Mouse (Mus musculus) urinary bladder, adult 18-20 months (tissue): ENCODE data around the gene Tbl1xr1.

Experiments used
- DNase-seq, 2 experiments: peaks; one replicate each; pipeline ENCODE4 v3.0.0; 2022; ENCODE audit warnings: low spot score in 2 of 2, mixed read lengths in 2 of 2

The Tbl1xr1 gene

GRCm38 (mm10) chr3:22076561-22076935, at the start of gene Tbl1xr1:
Tbl1xr1 (plus strand) TSS chr3:22076652.
- peak; percentile 85 to 92 for DNase-seq

- no peak for DNase-seq
Observed at GRCm38 (mm10) chr3:22038004-22038403, 38.4 kb upstream of the Tbl1xr1 start.

- no peak for DNase-seq
Observed at GRCm38 (mm10) chr3:22039036-22039795, 37.2 kb upstream of the Tbl1xr1 start.

GRCm38 (mm10) chr3:22040627-22041026, 35.8 kb upstream of the Tbl1xr1 start:
- DNase-seq: no peak

GRCm38 (mm10) chr3:22047203-22047602, 29.2 kb upstream of the Tbl1xr1 start:
- DNase-seq: no peak

- DNase-seq: no peak
Observed at GRCm38 (mm10) chr3:22056664-22057328, 19.7 kb upstream of the Tbl1xr1 start.

- DNase-seq: no peak
Observed at GRCm38 (mm10) chr3:22058206-22058804, 18.1 kb upstream of the Tbl1xr1 start.

- no peak for DNase-seq
Observed at GRCm38 (mm10) chr3:22061163-22061562, 15.3 kb upstream of the Tbl1xr1 start.

GRCm38 (mm10) chr3:22068621-22069020, 7.8 kb upstream of the Tbl1xr1 start:
- DNase-seq: no peak

- no peak for DNase-seq
Observed at GRCm38 (mm10) chr3:22073916-22074315, 2.5 kb upstream of the Tbl1xr1 start.

GRCm38 (mm10) chr3:22074591-22075294, 1.7 kb upstream of the Tbl1xr1 start:
- no peak for DNase-seq

GRCm38 (mm10) chr3:22075517-22075886, 950 bp upstream of the Tbl1xr1 start:
- DNase-seq: no peak

- DNase-seq: peak; percentile 70 to 75
Observed at GRCm38 (mm10) chr3:22075887-22076560, 428 bp upstream of the Tbl1xr1 start.

GRCm38 (mm10) chr3:22076936-22077656, 644 bp downstream of the Tbl1xr1 start:
- DNase-seq: peak in 1 of 2 experiments; percentile 57

GRCm38 (mm10) chr3:22077657-22078475, 1.4 kb downstream of the Tbl1xr1 start:
- no peak for DNase-seq

- no peak for DNase-seq
Observed at GRCm38 (mm10) chr3:22078529-22078928, 2.1 kb downstream of the Tbl1xr1 start.

- no peak for DNase-seq
Observed at GRCm38 (mm10) chr3:22081869-22082268, 5.4 kb downstream of the Tbl1xr1 start.

GRCm38 (mm10) chr3:22082823-22083222, 6.4 kb downstream of the Tbl1xr1 start:
- no peak for DNase-seq

- DNase-seq: no peak
Observed at GRCm38 (mm10) chr3:22084222-22084996, 8.0 kb downstream of the Tbl1xr1 start.
